Mouse (Mus musculus): ENCODE measurements around the gene Gja3.

GRCm38 (mm10) chr14:57084180-57084668 is 26.3 kb upstream of the Gja3 start:
- no peak for TF ChIP-seq POLR2A (IDR thresholded peaks at IDR 0.05; ENCODE audit: borderline replicate concordance, control insufficient read depth, low read depth, low read length)
- TF ChIP-seq CTCF (IDR thresholded peaks at IDR 0.05; ENCODE audit: control insufficient read depth, insufficient read depth, low read length): no peak
